Mouse (Mus musculus): ENCODE data around the gene Cdk17.

Gene Cdk17

DNA sequence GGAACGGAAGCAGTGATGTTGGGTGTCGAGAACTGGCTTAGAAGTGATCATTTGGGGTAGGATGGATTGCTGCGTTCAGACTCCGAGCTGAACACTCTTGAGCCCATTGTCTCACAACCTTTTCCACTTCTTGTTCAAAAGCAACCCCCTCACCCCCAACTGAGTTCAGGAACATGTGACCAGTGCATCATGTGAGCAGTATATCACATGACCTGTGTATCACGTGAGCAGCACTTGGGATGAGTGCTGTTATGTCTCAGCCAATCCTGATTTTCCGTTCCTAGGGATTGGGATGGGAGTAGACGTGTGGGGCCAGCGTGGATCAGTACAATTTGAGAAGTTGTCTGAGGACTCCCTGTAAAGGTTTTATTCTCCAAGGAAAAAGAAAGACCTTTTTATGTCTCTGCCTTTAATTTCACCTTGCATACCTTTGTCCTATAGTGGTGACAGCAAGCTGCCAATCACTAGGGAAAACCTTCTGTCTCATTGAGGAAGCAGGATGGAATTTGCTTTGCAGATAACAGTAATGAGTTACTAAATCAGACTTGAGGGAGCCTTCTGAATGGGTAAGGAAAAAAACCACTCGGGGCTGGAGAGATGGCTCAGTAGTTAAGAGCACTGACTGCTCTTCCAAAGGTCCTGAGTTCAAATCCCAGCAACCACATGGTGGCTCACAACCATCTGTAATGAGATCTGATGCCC lies 28.7 kb upstream of the Cdk17 start:
- ChIA-PET CTCF (interaction anchor here in 1 of 4 experiments (0.6 kb wide), 1 partner anchor 67 kb away, joined by 3 read pairs; no protein-coding TSS in a partner anchor), POLR2A (no interaction called here)

- ChIA-PET CTCF (interaction anchor here in 2 of 4 experiments (0.6 kb wide), 2 partner anchors 112 to 129 kb away, joined by 4 to 5 read pairs; no protein-coding TSS in a partner anchor), POLR2A (no interaction called here)
These were observed 21.9 kb upstream of the Cdk17 start for GRCm38 (mm10) chr10:93138730-93139129.

DNA sequence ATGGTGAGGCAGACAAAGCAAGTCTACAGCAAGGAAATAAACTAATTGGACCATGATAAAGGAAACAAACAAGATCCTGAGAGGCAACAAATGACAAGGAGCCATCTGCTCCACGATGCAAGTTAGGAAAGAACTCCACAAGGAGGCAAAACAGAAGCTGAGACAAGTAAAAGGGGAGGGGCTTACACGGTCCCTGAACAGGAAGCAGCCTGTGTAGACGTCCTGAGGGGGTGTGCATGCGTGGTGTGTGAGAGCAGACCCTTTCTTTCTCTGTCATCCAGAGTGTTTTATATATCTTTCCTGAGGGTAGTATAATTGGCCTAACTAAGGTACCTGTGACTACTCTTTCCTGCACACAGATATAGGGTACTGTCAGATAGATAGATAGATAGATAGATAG lies 19.9 kb upstream of the Cdk17 start:
- CTCF ChIA-PET: interaction anchor here in 1 of 4 experiments (0.7 kb wide), 1 partner anchor 1078 kb away, joined by 4 read pairs; no protein-coding TSS in a partner anchor

GRCm38 (mm10) chr10:93142600-93143284 lies 17.9 kb upstream of the Cdk17 start:
- ChIA-PET POLR2A (interaction anchor here in 2 of 4 experiments (0.6 to 0.7 kb wide), 3 partner anchors 257 to 1362 kb away, joined by 3 read pairs; no protein-coding TSS in a partner anchor), CTCF (interaction anchor here in 2 of 4 experiments (0.6 to 0.7 kb wide), 3 partner anchors 330 to 1702 kb away, joined by 3 to 4 read pairs (median 3); no protein-coding TSS in a partner anchor)

More for the DNA sequence above, 19.9 kb upstream of the Cdk17 start:
- POLR2A ChIA-PET: no interaction called here

- ChIA-PET POLR2A (interaction anchor here in 2 of 4 experiments (0.6 to 0.8 kb wide), 4 partner anchors 239 to 1362 kb away, joined by 3 read pairs; no protein-coding TSS in a partner anchor), CTCF (interaction anchor here in 1 of 4 experiments (0.7 kb wide), 1 partner anchor 329 kb away, joined by 4 read pairs; no protein-coding TSS in a partner anchor)
These were observed 17.2 kb upstream of the Cdk17 start for GRCm38 (mm10) chr10:93143285-93143985.

DNA sequence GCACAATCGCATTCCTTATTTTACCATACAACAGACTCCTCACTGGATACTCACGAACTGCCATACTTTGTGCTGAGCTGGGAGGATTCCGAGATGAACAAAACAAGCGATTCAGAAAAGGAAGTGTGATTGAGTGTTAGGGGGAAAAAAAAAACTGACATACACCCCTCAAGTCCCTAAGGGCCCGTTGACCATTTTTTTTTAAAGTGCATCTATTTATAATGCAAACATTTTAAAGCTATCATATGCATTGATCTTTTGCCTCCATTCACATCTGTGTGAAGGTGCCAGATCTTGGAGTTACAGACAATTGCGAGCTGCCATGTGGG lies 16.7 kb upstream of the Cdk17 start:
- CTCF ChIA-PET: no interaction called here
- POLR2A ChIA-PET: interaction anchor here in 1 of 4 experiments (0.8 to 1.1 kb wide), 3 partner anchors 8 to 238 kb away, joined by 3 read pairs; no protein-coding TSS in a partner anchor

DNA sequence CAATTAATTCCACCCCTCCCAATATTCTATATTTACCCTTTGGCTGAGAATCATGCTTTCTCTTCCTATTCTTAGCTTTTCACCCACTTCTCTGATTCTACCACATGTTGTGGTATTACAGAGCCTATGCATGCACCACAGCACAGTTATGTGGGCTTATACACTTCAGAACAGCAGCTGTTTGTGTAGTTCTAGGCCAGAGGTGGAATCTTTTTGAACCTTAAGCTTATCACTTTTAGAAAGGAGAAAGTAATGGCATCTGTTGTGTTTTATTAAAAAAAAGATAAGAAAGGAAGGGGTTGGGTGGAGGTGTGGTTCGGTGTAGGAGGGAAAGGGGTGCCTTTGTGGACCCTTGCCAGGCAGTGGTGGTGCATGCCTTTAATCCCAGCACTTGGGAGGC lies 16.1 kb upstream of the Cdk17 start:
- CTCF ChIA-PET: no interaction called here
- POLR2A ChIA-PET: interaction anchor here in 1 of 4 experiments (0.8 to 1.1 kb wide), 3 partner anchors 9 to 238 kb away, joined by 3 read pairs; no protein-coding TSS in a partner anchor

DNA sequence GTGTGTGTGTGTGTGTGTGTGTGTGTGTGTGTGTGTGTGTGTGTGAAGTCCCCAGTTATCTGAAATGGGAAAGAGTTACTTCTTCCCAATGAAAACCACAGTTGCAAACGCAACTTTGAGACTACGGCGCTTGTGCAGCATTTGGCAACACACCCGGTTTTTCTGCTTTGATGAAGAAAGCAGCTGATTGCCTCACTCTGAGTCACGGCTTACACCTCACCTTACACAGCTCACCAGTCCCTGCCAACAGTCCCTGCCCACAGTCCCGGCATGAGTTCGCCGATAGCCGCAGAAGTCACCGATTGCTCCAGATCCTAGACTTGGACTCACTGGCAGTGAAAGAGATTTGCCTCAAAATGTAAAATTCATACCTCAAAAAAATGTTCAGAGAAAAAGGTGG lies 15.6 kb upstream of the Cdk17 start:
- ChIA-PET POLR2A (interaction anchor here in 1 of 4 experiments (0.8 to 1.1 kb wide), 2 partner anchors 9 to 31 kb away, joined by 3 read pairs; no protein-coding TSS in a partner anchor), CTCF (no interaction called here)

GRCm38 (mm10) chr10:93146601-93147000 lies 14.1 kb upstream of the Cdk17 start:
- POLR2A ChIA-PET: no interaction called here
- CTCF ChIA-PET: no interaction called here

- CTCF ChIA-PET: interaction anchor here in 2 of 4 experiments (0.6 kb wide), 2 partner anchors 14 to 146 kb away, joined by 4 to 9 read pairs; no protein-coding TSS in a partner anchor
- POLR2A ChIA-PET: no interaction called here
These were observed 13.0 kb upstream of the Cdk17 start for GRCm38 (mm10) chr10:93147691-93148090.

GRCm38 (mm10) chr10:93149597-93149996 lies 11.1 kb upstream of the Cdk17 start:
- ChIA-PET POLR2A (interaction anchor here in 1 of 4 experiments (1.0 kb wide), 1 partner anchor 10 kb away, joined by 5 read pairs; no protein-coding TSS in a partner anchor), CTCF (interaction anchor here in 1 of 4 experiments (0.5 to 0.6 kb wide), 2 partner anchors 141 to 771 kb away, joined by 4 to 5 read pairs; no protein-coding TSS in a partner anchor)

DNA sequence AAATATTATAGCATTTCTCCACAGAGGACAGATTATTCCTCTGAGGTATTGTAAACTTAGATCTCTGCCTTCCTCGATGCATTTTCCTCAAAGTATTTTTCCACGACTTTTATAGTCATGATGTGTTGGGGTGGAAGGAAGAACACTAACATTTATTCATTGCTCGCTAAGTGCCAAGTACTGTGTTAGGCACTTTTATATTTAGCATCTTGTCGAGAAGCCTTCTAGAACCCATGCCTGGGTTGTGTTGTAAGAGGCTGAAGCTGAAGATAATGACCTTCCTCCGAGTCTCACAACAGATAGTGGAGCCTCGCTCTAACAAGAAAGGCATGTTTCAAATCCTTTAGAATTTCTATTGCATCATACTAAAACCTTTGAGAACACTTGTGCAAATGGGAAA lies 8.9 kb upstream of the Cdk17 start:
- ChIA-PET CTCF (interaction anchor here in 1 of 4 experiments (0.6 kb wide), 1 partner anchor 139 kb away, joined by 5 read pairs; no protein-coding TSS in a partner anchor), POLR2A (interaction anchor here in 1 of 4 experiments (0.7 kb wide), 1 partner anchor 41 kb away, joined by 3 read pairs; no protein-coding TSS in a partner anchor)

- ChIA-PET CTCF (interaction anchor here in 1 of 4 experiments (0.6 kb wide), 1 partner anchor 120 kb away, joined by 4 read pairs; no protein-coding TSS in a partner anchor), POLR2A (interaction anchor here in 1 of 4 experiments (0.7 to 1.0 kb wide), 3 partner anchors 40 to 575 kb away, joined by 3 read pairs; no protein-coding TSS in a partner anchor)
These were observed 8.0 kb upstream of the Cdk17 start for GRCm38 (mm10) chr10:93152698-93153097.

DNA sequence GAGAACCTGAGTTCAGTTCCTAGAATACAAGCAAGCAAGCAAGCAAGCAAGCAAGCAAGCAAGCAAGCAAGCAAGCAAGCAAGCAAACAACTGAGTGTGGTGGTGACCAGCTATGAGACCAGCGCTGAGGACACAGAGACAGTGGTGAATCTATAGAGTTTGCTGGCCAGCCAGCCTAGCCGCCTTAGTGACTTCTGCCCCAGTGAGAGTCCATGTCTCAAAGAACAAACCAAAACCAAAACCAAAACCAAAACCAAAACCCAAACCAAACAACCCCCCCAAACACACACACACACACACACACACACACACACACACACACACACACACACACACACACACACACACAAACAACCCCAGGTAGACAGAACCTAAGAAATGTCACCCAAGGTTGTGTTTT lies 7.3 kb upstream of the Cdk17 start:
- CTCF ChIA-PET: interaction anchor here in 2 of 4 experiments (0.5 to 0.6 kb wide), 2 partner anchors 83 to 120 kb away, joined by 3 to 4 read pairs; no protein-coding TSS in a partner anchor

DNA sequence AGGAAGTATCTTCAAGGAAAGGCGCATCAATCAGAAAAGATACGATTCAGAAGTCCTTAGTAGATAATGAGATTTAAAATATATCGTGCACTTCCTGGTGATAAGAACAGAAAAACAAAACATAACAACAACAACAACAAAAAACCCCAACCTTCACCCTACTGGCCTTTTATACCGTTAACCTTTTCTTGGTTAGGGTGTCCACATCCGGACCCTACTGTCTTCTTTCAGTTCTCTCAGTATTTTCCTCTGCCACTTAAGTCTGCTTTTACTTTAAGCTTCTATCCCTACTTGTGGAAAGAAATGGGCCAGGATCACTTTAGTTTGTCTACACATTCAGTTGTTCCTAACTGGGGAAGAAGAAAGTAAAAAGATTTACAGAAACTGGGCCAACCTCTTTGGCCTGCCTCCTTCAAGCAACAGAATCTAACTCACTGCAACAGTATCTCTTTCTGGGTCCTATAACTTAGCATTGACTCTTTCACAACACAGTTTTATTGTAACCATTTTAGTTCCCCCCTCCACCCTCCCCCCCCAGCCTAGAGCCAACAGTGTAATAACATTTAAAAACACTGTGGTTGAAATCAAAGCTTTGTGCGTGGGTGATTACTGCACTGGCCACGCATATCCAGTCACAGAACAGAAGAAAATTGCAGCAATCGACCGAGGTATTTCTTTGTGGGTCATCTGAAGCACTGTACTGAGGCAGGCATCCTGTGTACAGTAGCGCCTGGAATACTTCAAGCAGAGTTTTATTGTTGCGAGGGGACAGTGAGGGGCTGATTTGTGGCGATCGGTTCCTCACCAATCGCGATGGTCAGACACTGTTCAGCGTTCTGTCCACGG lies 801 bp upstream of the Cdk17 start:
- POLR2A ChIA-PET: interaction anchor here (0.5 to 3.0 kb wide), 31 partner anchors 11 to 1041 kb away, joined by 3 to 14 read pairs (median 4); no protein-coding TSS in a partner anchor
- CTCF ChIA-PET: interaction anchor here (0.6 to 1.9 kb wide), 23 partner anchors 14 to 1721 kb away, joined by 3 to 14 read pairs (median 4); no protein-coding TSS in a partner anchor

More for the DNA sequence above, 7.3 kb upstream of the Cdk17 start:
- POLR2A ChIA-PET: interaction anchor here in 1 of 4 experiments (0.7 kb wide), 1 partner anchor 576 kb away, joined by 3 read pairs; no protein-coding TSS in a partner anchor

DNA sequence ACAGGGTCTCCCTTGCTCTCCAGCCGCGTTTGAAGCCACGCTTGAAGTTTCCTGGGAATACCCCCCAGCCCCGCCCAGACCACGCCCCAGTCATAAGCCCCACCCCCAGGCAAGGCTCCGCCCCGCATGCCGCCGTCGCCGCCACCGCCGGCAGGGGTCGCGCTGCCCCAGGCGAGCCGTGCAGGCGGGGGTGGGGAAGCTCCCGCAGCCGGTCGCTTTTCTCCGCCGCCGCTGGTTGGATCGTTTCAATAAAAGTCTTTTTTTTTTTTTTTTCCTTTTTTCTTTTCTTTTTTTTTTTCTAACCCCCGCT lies 223 bp upstream of the Cdk17 start:
- POLR2A ChIA-PET: interaction anchor here (0.5 to 3.0 kb wide), 33 partner anchors 11 to 775 kb away, joined by 3 to 14 read pairs (median 4); no protein-coding TSS in a partner anchor
- CTCF ChIA-PET: interaction anchor here (0.6 to 1.9 kb wide), 23 partner anchors 13 to 1722 kb away, joined by 3 to 14 read pairs (median 4); no protein-coding TSS in a partner anchor

- CTCF ChIA-PET: interaction anchor here in 3 of 4 experiments (0.6 to 1.9 kb wide), 6 partner anchors 12 to 572 kb away, joined by 3 to 7 read pairs (median 4); no protein-coding TSS in a partner anchor
- POLR2A ChIA-PET: interaction anchor here (0.5 to 3.0 kb wide), 23 partner anchors 10 to 555 kb away, joined by 3 to 14 read pairs (median 4); partner anchors contain the start of genes Lta4h (in 2 of the 4) and Cfap54 (in 1 of the 4)
These were observed 1.0 kb downstream of the Cdk17 start for GRCm38 (mm10) chr10:93161511-93162275.
